Mouse (Mus musculus): ENCODE results near the gene Chsy1.

DNA sequence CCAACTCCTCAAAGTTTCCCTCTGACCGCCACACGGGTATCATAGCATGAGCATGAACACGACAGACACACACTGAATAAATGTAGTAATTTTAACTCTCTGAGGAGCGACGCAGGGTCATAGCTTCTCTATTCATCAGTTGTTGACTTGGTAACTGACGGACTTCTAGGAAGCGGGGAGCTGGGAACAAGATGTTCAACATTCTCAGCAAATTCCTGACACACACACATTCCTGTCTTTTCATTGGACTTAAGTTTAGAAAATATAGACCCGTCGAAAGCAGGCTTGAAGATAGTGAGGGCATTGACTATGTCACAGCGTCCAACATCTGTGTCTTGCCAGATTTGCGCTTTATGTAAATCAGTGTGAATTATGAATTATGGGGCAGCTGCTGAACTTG is 2.1 kb upstream of the Chsy1 start:
- TF ChIP-seq POLR2A (IDR thresholded peaks at IDR 0.05; ENCODE audit: borderline replicate concordance, insufficient read depth, low read length): no peak
- no peak for TF ChIP-seq CTCF (IDR thresholded peaks at IDR 0.05; ENCODE audit: borderline replicate concordance, insufficient read depth, low read depth, low read length)
